Mouse (Mus musculus) liver, embryonic 16.5 days (tissue): ENCODE data around the gene Sfxn5. TPM values are rescaled to one million over a fixed set of nuclear protein-coding genes. Genes with fewer than 3 reads are reported as not detected.

Experiments used
- ATAC-seq: fragments of 200-750 bp; cut with Nextera tagmentation; 2 replicates; pipeline ENCODE4 v1.8.0; 2017; ENCODE audit warnings: low read depth, mild to moderate bottlenecking, moderate number of reproducible peaks, moderate library complexity
- H3K27ac ChIP-seq: fragments of 300-500 bp; sonication (generic); 2 replicates; pipeline ENCODE4 v1.5.1; 2014; ENCODE audit warnings: mild to moderate bottlenecking, low read length
- H3K27me3 ChIP-seq: fragments of 300-500 bp; sonication (generic); 2 replicates; pipeline ENCODE4 v1.6.1; 2014; ENCODE audit warnings: low read depth, low read length, mixed read lengths; ENCODE audit not compliant: control insufficient read depth, insufficient read depth
- H3K36me3 ChIP-seq: fragments of 300-500 bp; sonication (generic); 2 replicates; pipeline ENCODE4 v1.6.1; 2014; ENCODE audit warnings: mild to moderate bottlenecking; ENCODE audit not compliant: control insufficient read depth, insufficient read depth
- H3K4me1 ChIP-seq: fragments of 300-500 bp; sonication (generic); 2 replicates; pipeline ENCODE4 v1.6.1; 2014; ENCODE audit warnings: low read depth, low read length, mixed read lengths; ENCODE audit not compliant: control insufficient read depth
- H3K4me2 ChIP-seq: fragments of 300-500 bp; sonication (generic); 2 replicates; pipeline ENCODE4 v1.6.1; 2014; ENCODE audit warnings: low read depth, low read length, mixed read lengths
- H3K4me3 ChIP-seq: fragments of 300-500 bp; sonication (generic); 2 replicates; pipeline ENCODE4 v1.5.1; 2014; ENCODE audit warnings: low read depth, mild to moderate bottlenecking, low read length
- H3K9ac ChIP-seq: fragments of 300-500 bp; sonication (generic); 2 replicates; pipeline ENCODE4 v1.6.1; 2014; ENCODE audit warnings: low read depth, low read length
- H3K9me3 ChIP-seq: fragments of 300-500 bp; sonication (generic); replicated peaks from 2 replicates; pipeline ENCODE4 v1.6.1; 2016; ENCODE audit warnings: low read length; ENCODE audit not compliant: control insufficient read depth
- WGBS: fragments of 180-500 bp; shearing (Covaris S2); extraction: QIAGEN DNeasy Blood & Tissue Kit; methylation state at CpG from one replicate; pipeline ENCODE4 v1.1.7; 2014; ENCODE audit not compliant: insufficient replicate concordance; 5-methylcytosine and 5-hydroxymethylcytosine counted together
- polyA plus RNA-seq: library from polyadenylated mRNA; unstranded; fragments of >200 nt; fragmentation: Nextera tagmentation; extraction: Ambion mirVana; gene quantifications from 2 replicates; pipeline ENCODE4 v1.2.1, GENCODE M21; 2015

Sfxn5 gene
- polyA plus RNA-seq, 1 experiment from 2014 or later = 1.8 TPM

DNA sequence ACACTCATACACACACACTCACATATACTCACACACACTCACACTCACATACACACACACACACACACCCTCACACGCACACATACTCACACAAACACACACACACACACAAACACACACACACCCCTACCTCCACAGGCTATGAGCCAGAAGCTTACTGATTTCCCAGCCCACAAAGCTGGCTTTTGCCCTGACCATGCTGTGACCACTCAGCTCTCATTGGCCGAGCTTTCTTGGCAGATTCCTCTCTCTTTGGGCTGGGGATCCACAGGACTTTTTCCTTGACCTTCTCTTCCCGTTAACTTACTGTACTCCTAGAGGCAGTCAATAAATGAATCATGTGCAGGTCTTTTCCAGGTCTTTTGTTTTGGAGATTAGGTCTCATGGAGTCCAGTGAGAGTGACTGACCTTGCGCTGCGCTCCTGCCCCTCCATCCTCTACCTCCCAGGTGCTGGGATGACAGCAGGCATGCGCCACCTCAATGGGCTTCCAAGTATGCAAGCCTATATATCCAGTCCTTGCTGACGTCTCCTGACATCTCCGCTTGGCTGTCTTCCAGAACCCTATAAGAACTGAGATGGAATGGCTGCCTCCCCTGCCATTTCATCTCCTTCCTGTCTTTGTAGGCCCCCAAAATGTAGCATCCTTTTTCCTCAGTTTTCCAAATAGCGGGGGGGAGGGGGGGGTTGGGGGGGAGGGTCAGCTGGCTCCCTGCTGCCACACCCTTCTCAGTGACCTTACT is 123.8 kb downstream of the Sfxn5 start:
- Histone ChIP-seq H3K4me1 (no peaks in the 10 kb centered on the region), H3K9ac (no peak overlapping the region), H3K27ac (no peak overlapping the region), H3K4me2 (no peak overlapping the region), H3K27me3 (no peaks in the 10 kb centered on the region; the same call in 1 of the 2 replicates), H3K9me3 (no peaks in the 10 kb centered on the region), H3K36me3 (no peaks in the 10 kb centered on the region), H3K4me3 (no peak overlapping the region)
- ATAC-seq = no peak
- WGBS = 67% methylated on average over 9 of the region's 9 CpGs

DNA sequence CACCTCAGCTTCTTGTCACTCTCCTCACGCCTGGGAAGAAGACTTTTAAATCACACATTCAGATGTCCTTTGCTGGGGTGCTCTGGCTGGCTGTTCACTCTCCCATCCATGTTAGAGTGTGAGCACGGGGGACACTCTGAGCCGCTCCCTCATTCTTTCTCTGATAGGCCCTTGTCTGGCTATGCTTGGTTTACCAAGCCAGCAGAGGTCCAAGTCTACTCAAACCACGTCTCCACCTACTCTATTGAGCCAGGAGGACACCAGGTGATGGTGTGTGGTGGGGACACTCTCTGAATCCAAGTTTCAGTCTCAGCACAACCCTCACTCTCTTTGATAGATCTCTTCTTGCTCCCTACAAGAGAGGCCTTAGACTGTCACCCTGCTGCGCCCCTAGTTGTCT is 125.9 kb downstream of the Sfxn5 start:
- Histone ChIP-seq H3K4me2 (no peak overlapping the region), H3K27me3 (no peaks in the 10 kb centered on the region; the same call in 1 of the 2 replicates), H3K4me1 (no peaks in the 10 kb centered on the region), H3K9me3 (no peaks in the 10 kb centered on the region), H3K27ac (no peak overlapping the region), H3K9ac (no peak overlapping the region), H3K36me3 (no peaks in the 10 kb centered on the region), H3K4me3 (no peak overlapping the region)
- no peak for ATAC-seq
- 47% methylated on average over 5 of the region's 5 CpGs for WGBS

DNA sequence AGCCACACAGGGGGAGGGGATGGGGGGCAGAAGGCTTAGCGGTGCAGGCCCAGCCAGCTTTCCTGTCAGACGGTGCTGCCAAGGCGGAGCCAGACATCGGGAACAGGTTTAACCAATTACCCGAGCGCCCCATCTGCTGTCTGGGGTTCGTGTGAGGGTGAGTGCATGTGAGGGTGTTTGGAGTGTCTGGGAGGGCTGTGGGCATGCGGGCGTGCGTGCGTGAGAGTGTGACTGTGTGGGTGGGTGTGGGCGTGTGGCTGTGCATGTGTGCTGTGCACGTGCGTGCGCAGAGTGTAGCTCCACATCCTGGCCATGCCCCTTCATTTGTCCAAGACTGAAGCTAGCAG is 126.3 kb downstream of the Sfxn5 start:
- ATAC-seq = no peak
- Histone ChIP-seq H3K36me3 (no peaks in the 10 kb centered on the region), H3K9ac (no peak overlapping the region), H3K4me2 (no peak overlapping the region), H3K27ac (no peak overlapping the region), H3K9me3 (no peaks in the 10 kb centered on the region), H3K4me1 (no peaks in the 10 kb centered on the region), H3K4me3 (no peak overlapping the region), H3K27me3 (no peaks in the 10 kb centered on the region; the same call in 1 of the 2 replicates)
- WGBS = 55% methylated on average over 15 of the region's 15 CpGs

DNA sequence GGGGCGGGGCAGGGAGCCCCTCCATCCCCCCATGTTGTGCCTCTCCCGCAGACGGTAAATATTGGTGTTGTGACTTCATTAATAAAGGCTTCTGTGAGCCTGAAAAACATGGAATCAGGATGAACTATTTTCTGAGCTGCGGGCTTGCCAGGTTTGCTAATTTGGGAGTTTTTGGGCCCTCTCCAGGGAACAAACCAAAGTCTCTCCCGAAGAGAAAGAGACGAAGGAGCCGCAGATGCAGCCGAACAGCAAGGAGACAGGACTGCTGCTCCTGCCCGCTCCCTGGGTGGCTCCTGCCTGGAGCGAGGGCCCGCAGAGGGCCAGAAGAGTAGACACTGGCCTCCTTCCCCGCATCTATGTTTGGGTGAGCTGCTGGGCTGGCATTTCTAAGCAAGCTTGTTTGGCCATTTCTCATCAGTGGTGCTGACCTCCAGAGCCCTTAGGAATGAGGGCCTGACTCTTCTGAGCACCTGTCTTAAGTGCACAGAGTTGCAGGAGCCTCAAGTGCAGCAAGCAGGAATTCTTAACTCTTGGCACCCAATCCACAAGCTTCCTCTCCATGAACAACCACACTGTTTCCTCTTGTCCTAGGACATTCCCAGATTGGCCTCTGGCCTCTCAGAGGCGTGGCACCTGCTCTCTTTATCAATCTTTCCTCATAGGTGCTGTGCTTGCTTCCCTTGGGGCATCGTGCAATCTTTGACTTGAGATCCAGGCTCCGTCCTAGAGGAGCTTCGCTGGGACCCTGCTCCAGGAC is 126.9 kb downstream of the Sfxn5 start:
- WGBS = 37% methylated on average over 16 of the region's 16 CpGs
- Histone ChIP-seq H3K9me3 (no peaks in the 10 kb centered on the region), H3K27me3 (no peaks in the 10 kb centered on the region; the same call in 1 of the 2 replicates), H3K4me1 (no peaks in the 10 kb centered on the region), H3K9ac (no peak overlapping the region), H3K27ac (no peak overlapping the region), H3K4me2 (no peak overlapping the region), H3K4me3 (no peak overlapping the region), H3K36me3 (no peaks in the 10 kb centered on the region)
- no peak for ATAC-seq

DNA sequence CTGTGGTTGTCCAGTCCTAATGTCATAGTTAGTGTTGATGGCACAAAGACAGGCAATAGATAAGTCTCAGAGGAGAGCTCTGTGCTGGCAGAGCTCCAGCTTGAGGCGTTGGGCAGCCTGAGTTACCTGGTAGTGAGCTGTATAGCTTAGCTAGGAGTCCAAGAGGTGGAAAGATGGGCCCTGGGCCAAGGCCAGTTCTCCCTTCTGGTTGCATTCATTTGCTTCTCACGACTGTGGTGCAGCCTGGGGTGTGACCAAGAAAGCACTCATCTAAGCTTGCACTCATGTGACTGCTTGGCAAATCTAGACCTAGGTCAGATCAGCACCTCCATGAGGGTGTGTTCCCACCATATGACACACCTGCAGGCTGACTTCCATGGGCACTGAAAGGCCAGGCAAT is 135.3 kb downstream of the Sfxn5 start:
- Histone ChIP-seq H3K4me1 (no peaks in the 10 kb centered on the region), H3K36me3 (no peaks in the 10 kb centered on the region), H3K4me2 (no peak overlapping the region), H3K9ac (no peak overlapping the region), H3K9me3 (no peaks in the 10 kb centered on the region), H3K27ac (no peak overlapping the region), H3K4me3 (no peak overlapping the region), H3K27me3 (peaks cover 27% of the 10 kb centered on the region)
- no peak for ATAC-seq
- 45% methylated on average over 2 of the region's 2 CpGs for WGBS

DNA sequence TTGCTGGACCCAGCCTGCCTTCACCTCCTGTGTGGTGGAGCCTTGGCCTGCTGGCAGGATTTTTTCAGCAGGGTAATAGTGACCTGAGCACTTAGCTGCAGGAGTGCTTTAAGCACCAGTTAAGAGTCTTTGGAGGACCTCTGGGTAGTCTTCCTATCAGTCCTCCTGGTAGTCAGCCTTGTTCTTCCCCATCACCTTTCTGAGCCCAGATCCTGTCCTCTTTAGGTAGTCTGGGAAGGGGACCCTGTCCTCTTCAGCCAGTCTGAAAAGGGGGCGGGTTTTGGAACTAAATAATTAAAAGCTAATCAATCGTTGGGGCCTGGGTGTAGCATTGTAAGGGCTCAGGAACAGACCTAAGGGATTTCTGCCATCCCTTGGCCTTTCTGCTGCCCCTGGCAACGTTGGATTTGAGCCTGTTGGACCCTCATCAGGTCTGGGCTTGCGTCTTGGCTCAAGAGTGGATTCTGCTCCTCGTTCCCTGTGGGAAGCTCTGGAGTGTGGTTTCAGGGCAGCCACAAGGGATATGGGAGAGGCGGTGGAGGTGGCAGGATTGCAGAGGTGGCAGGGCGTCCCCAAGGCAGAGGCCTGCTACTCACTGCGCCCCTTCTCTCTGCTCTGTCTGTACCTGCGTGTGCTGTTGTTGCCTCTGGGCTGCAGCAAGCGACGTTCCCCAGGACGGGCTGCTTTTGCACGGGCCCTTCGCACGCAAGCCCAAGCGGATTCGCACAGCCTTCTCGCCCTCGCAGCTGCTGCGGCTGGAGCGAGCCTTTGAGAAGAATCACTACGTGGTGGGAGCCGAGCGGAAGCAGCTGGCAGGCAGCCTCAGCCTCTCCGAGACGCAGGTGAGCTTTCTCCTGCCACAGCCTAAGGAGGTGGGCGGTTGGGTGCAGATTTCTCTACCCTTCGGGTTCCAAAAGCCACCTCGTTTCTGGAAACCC is 139.6 kb downstream of the Sfxn5 start:
- ATAC-seq = no peak
- Histone ChIP-seq H3K4me2 (no peak overlapping the region), H3K4me3 (no peak overlapping the region), H3K9ac (no peak overlapping the region), H3K36me3 (no peaks in the 10 kb centered on the region), H3K4me1 (no peaks in the 10 kb centered on the region; the same call in 1 of the 2 replicates), H3K9me3 (no peaks in the 10 kb centered on the region), H3K27me3 (peaks cover 70% of the 10 kb centered on the region), H3K27ac (no peak overlapping the region)
- 5% methylated on average over 29 of the region's 29 CpGs for WGBS

DNA sequence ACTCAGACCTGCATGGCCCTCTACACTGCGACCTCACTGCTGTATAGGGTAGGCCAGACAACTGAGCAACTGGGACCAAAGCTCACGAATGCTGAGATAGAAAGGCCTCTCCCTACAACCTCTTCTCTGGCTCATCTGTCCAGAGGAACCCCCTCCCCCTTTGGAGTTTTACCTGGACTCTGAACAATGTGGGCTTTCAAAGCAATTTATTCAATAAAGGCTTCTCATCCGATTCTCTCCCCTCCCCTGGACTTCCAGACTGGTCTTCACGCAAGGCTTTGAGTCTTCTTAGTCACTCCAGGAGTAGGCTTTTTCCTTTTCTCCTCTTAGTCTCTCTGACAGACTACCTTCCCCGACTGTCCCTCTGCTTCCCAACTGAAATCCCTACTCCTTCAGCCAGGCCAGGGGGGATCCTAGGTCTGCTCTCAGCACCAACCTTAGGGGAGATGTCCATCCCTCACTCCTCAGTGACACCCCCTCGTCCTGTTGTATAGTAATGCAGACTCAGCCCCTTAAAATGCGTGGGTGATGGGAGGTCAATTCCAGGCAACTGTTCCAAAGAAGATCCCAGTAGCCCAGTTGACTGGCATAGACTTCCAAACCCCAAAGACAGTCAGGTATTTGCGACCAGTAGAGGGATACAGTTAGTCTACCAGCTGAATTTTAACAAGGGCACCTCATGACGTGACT is 141.3 kb downstream of the Sfxn5 start:
- Histone ChIP-seq H3K27me3 (peaks cover 88% of the 10 kb centered on the region), H3K4me2 (no peak overlapping the region), H3K27ac (no peak overlapping the region), H3K4me3 (no peak overlapping the region), H3K36me3 (no peaks in the 10 kb centered on the region), H3K9ac (no peak overlapping the region), H3K9me3 (no peaks in the 10 kb centered on the region), H3K4me1 (no peaks in the 10 kb centered on the region; the same call in 1 of the 2 replicates)
- WGBS = 11% methylated on average over 9 of the region's 9 CpGs
- ATAC-seq = no peak

DNA sequence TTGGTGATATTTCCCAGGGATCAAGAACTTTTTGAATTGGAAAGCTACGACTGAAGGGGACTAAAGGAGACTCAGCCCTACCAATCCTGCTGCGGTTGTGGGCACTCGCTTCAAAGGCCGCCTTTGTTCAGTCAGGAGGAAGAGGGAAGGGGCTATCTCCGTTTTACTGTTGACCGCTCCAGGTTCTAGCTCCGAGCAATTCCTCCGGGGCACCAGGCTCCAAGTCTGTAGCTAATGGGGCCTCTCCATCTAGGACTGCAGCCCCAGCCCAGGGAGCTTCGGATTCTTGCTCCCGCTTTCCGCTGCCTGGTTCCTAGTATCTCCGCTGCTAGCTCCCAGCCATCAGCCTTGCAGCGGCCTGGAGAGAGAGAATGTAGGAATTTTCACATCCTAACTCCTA is 142.6 kb downstream of the Sfxn5 start:
- 4% methylated on average over 13 of the region's 13 CpGs for WGBS
- ATAC-seq = no peak

More for the DNA sequence above, 142.6 kb downstream of the Sfxn5 start:
- no peaks in the 10 kb centered on the region; the same call in 1 of the 2 replicates for H3K4me1 ChIP-seq
- peaks cover 94% of the 10 kb centered on the region for H3K27me3 ChIP-seq
- no peaks in the 10 kb centered on the region for H3K9me3 ChIP-seq
- H3K36me3 ChIP-seq = no peaks in the 10 kb centered on the region
- 0 out of 2 replicates have a peak overlapping the region, but pooled peaks have one; percentile 24 for H3K4me2 ChIP-seq
- no peak overlapping the region for H3K4me3 ChIP-seq
- no peak overlapping the region for H3K27ac ChIP-seq
- H3K9ac ChIP-seq = no peak overlapping the region
